Mouse (Mus musculus) stomach, postnatal 0 days (tissue): Measurements from ENCODE around the gene Xbp1. TPM values are rescaled to one million over a fixed set of nuclear protein-coding genes. Genes with fewer than 3 reads are reported as not detected.

Source experiments
- ATAC-seq: fragments of 200-750 bp; cut with Nextera tagmentation; 2 replicates; pipeline ENCODE4 v1.8.0; 2017; ENCODE audit not compliant: low FRiP score, low TSS enrichment
- DNase-seq: peaks from one replicate; pipeline ENCODE4 v3.0.0-alpha.2; 2016; ENCODE audit warnings: low spot score
- H3K27ac ChIP-seq: fragments of 300-500 bp; sonication (generic); replicated peaks from 2 replicates; pipeline ENCODE4 v1.5.1; 2014; ENCODE audit warnings: mild to moderate bottlenecking, control low read depth
- H3K27me3 ChIP-seq: fragments of 300-500 bp; sonication (generic); 2 replicates; pipeline ENCODE4 v1.6.1; 2014; ENCODE audit warnings: low read length; ENCODE audit not compliant: control insufficient read depth, insufficient read depth
- H3K36me3 ChIP-seq: fragments of 300-500 bp; sonication (generic); 2 replicates; pipeline ENCODE4 v1.6.1; 2014; ENCODE audit warnings: low read length, mixed read lengths; ENCODE audit not compliant: control insufficient read depth, insufficient read depth
- H3K4me1 ChIP-seq: fragments of 300-500 bp; sonication (generic); replicated peaks from 2 replicates; pipeline ENCODE4 v1.6.1; 2014; ENCODE audit warnings: antibody characterized with exemption; ENCODE audit not compliant: control insufficient read depth, insufficient read depth
- H3K4me2 ChIP-seq: fragments of 300-500 bp; sonication (generic); replicated peaks from 2 replicates; pipeline ENCODE4 v1.6.1; 2014; ENCODE audit warnings: low read depth, mild to moderate bottlenecking, control low read depth, moderate library complexity
- H3K4me3 ChIP-seq: fragments of 300-500 bp; sonication (generic); 2 replicates; pipeline ENCODE4 v1.5.1; 2014; ENCODE audit warnings: low read depth, low read length, control low read depth
- H3K9ac ChIP-seq: fragments of 300-500 bp; sonication (generic); 2 replicates; pipeline ENCODE4 v1.6.1; 2014; ENCODE audit warnings: mild to moderate bottlenecking, low read length, control low read depth, mixed read lengths
- H3K9me3 ChIP-seq: fragments of 300-500 bp; sonication (generic); 2 replicates; pipeline ENCODE4 v1.6.1; 2016; ENCODE audit warnings: low read length; ENCODE audit not compliant: control insufficient read depth
- CTCF ChIP-seq: IDR thresholded peaks from 2 replicates; pipeline ENCODE4 v1.5.1; 2016; ENCODE audit warnings: antibody characterized with exemption, low read depth, mild to moderate bottlenecking, moderate library complexity
- EP300 ChIP-seq: optimal IDR thresholded peaks from 2 replicates; pipeline ENCODE3; 2016; ENCODE audit warnings: antibody characterized with exemption
- WGBS: fragments of 180-500 bp; shearing (Covaris S2); extraction: QIAGEN DNeasy Blood & Tissue Kit; methylation state at CpG from one replicate; pipeline ENCODE4 v1.1.7; 2014; 5-methylcytosine and 5-hydroxymethylcytosine counted together
- polyA plus RNA-seq: library from polyadenylated mRNA; unstranded; fragments of >200 nt; fragmentation: Nextera tagmentation; extraction: Ambion mirVana; gene quantifications from 2 replicates; pipeline ENCODE4 v1.2.1, GENCODE M21; 2015

Gene Xbp1
- polyA plus RNA-seq, 1 experiment from 2014 or later, result 221 TPM

GRCm38 (mm10) chr11:5521516-5522291 is 1.2 kb downstream of the Xbp1 start:
- TF ChIP-seq EP300, result no peak
- peak; percentile 76 for TF ChIP-seq CTCF
- ATAC-seq (peak; percentile 73), DNase-seq (peak; percentile 88)
- Histone ChIP-seq H3K4me2 (peak overlapping the region; percentile 60), H3K27me3 (no peaks in the 10 kb centered on the region), H3K36me3 (peaks cover 26% of the 10 kb centered on the region), H3K4me3 (peak overlapping the region; percentile 100), H3K4me1 (peaks cover 3% of the 10 kb centered on the region; the same call in 1 of the 2 replicates), H3K9ac (peak overlapping the region; percentile 100), H3K27ac (peak overlapping the region; percentile 100), H3K9me3 (no peaks in the 10 kb centered on the region)
- under 1% methylated on average over 34 of the region's 34 CpGs for WGBS

- no peak for TF ChIP-seq EP300
- no peak for DNase-seq
- peak overlapping the region; percentile 100 for H3K9ac ChIP-seq
- peak overlapping the region; percentile 100 for H3K4me3 ChIP-seq
- 65% methylated on average over 11 of the region's 11 CpGs for WGBS
- no peak overlapping the region for H3K27ac ChIP-seq
- no peaks in the 10 kb centered on the region for H3K9me3 ChIP-seq
- H3K4me1 ChIP-seq, result peaks cover 3% of the 10 kb centered on the region; the same call in 1 of the 2 replicates
- peak overlapping the region; percentile 60 for H3K4me2 ChIP-seq
- peaks cover 26% of the 10 kb centered on the region for H3K36me3 ChIP-seq
- no peak for ATAC-seq
- H3K27me3 ChIP-seq, result no peaks in the 10 kb centered on the region
These were observed 2.4 kb downstream of the Xbp1 start for GRCm38 (mm10) chr11:5522798-5523415.

- Histone ChIP-seq H3K9ac (no peak overlapping the region), H3K27me3 (no peaks in the 10 kb centered on the region), H3K9me3 (no peaks in the 10 kb centered on the region), H3K36me3 (peaks cover 26% of the 10 kb centered on the region), H3K4me1 (peaks cover 3% of the 10 kb centered on the region; the same call in 1 of the 2 replicates), H3K27ac (no peak overlapping the region), H3K4me2 (no peak overlapping the region), H3K4me3 (no peak overlapping the region)
- no peak for DNase-seq
- TF ChIP-seq EP300 (no peak), CTCF (no peak)
- no peak for ATAC-seq
- WGBS, result 84% methylated on average over 4 of the region's 4 CpGs
These were observed 5.0 kb downstream of the Xbp1 start for GRCm38 (mm10) chr11:5525418-5525817.

DNA sequence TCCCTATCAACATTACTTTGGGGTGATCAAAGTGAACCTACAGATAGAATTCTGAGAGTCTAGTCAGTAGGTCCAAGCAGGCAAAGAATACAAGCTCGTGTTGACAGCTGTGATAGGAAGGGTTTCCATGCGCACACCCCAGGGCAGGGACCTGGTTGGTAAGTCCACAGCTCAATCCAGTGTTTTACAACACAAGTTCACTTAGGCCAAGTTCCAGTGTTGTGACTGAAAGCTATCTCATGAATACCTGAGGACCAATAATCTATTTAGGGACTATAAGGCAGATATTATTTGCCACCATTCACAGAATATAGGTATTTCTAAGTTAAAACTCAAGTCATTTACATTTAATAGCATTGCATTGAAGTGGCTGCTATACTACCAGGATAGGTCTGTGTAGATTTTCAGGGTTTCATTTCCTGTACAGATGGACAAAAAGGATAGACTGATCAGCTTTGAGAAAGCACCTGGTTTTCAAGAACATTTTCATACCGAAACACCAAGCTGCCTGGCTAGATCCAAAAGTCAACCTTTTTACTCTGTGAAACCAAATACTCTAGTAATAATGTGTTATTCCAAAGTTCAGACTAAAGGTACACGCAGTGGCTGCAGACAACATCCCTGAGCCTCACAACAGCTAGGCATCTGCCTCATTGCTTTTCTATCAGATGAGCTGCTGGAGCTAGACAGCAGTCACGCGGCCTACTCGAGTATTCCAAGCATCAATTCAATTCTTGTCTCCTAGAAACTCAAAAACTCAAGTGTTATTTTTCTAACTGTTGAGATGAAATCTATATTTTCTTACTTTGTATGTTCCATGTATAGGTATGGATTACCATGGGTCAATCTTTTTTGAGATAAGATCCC is 6.3 kb downstream of the Xbp1 start:
- ATAC-seq (0 out of 2 replicates have a peak, but pooled peaks have one; percentile 8), DNase-seq (no peak)
- H3K27ac ChIP-seq, result no peak overlapping the region
- no peaks in the 10 kb centered on the region for H3K9me3 ChIP-seq
- peaks cover 28% of the 10 kb centered on the region for H3K36me3 ChIP-seq
- 83% methylated on average over 7 of the region's 7 CpGs for WGBS
- H3K4me1 ChIP-seq, result peaks cover 3% of the 10 kb centered on the region; the same call in 1 of the 2 replicates
- H3K9ac ChIP-seq, result no peak overlapping the region
- H3K4me3 ChIP-seq, result no peak overlapping the region
- TF ChIP-seq CTCF (no peak), EP300 (no peak)
- H3K27me3 ChIP-seq, result no peaks in the 10 kb centered on the region
- no peak overlapping the region for H3K4me2 ChIP-seq

- ATAC-seq, result no peak; the same call in 1 of the 2 replicates
- no peak overlapping the region for H3K4me2 ChIP-seq
These were observed 7.5 kb downstream of the Xbp1 start for GRCm38 (mm10) chr11:5527865-5528523.

More at GRCm38 (mm10) chr11:5527865-5528523, 7.5 kb downstream of the Xbp1 start:
- no peak overlapping the region for H3K9ac ChIP-seq
- H3K4me1 ChIP-seq, result no peaks in the 10 kb centered on the region; the same call in 1 of the 2 replicates
- H3K27me3 ChIP-seq, result no peaks in the 10 kb centered on the region
- no peak overlapping the region for H3K4me3 ChIP-seq
- H3K36me3 ChIP-seq, result peaks cover 32% of the 10 kb centered on the region
- 76% methylated on average over 5 of the region's 5 CpGs for WGBS
- no peak for DNase-seq
- no peak overlapping the region for H3K27ac ChIP-seq
- H3K9me3 ChIP-seq, result no peaks in the 10 kb centered on the region
- no peak for TF ChIP-seq CTCF
